Mouse (Mus musculus) midbrain, embryonic 11.5 days (tissue): Measurements from ENCODE around the gene D930020B18Rik. TPM values are rescaled to one million over a fixed set of nuclear protein-coding genes. Genes with fewer than 3 reads are reported as not detected.

Experiments
- ATAC-seq: fragments of 200-750 bp; cut with Nextera tagmentation; 2 replicates; pipeline ENCODE4 v1.8.0; 2017; ENCODE audit warnings: moderate TSS enrichment, moderate library complexity; ENCODE audit not compliant: low FRiP score
- DNase-seq: peaks from one replicate; pipeline ENCODE4 v3.0.0; 2015; ENCODE audit warnings: low spot score; ENCODE audit errors: missing footprints
- H3K27ac ChIP-seq: fragments of 300-500 bp; sonication (generic); 2 replicates; pipeline ENCODE4 v1.5.1; 2014; ENCODE audit warnings: low read depth, low read length
- H3K27me3 ChIP-seq: fragments of 300-500 bp; sonication (generic); 2 replicates; pipeline ENCODE4 v1.6.1; 2014; ENCODE audit warnings: mild to moderate bottlenecking, low read length, moderate library complexity, mixed read lengths; ENCODE audit not compliant: control insufficient read depth, insufficient read depth
- H3K36me3 ChIP-seq: fragments of 300-500 bp; sonication (generic); 2 replicates; pipeline ENCODE4 v1.6.1; 2014; ENCODE audit warnings: mild to moderate bottlenecking, low read length, moderate library complexity, mixed read lengths; ENCODE audit not compliant: control insufficient read depth, insufficient read depth
- H3K4me1 ChIP-seq: fragments of 300-500 bp; sonication (generic); 2 replicates; pipeline ENCODE4 v1.6.1; 2014; ENCODE audit warnings: low read length; ENCODE audit not compliant: control insufficient read depth, insufficient read depth
- H3K4me2 ChIP-seq: fragments of 300-500 bp; sonication (generic); 2 replicates; pipeline ENCODE4 v1.6.1; 2014; ENCODE audit warnings: mild to moderate bottlenecking, moderate library complexity
- H3K4me3 ChIP-seq: fragments of 300-500 bp; sonication (generic); 2 replicates; pipeline ENCODE4 v1.5.1; 2014; ENCODE audit warnings: low read depth, low read length
- H3K9ac ChIP-seq: fragments of 300-500 bp; sonication (generic); 2 replicates; pipeline ENCODE4 v1.6.1; 2014; ENCODE audit warnings: low read length
- H3K9me3 ChIP-seq: fragments of 300-500 bp; sonication (generic); 2 replicates; pipeline ENCODE4 v1.6.1; 2016; ENCODE audit warnings: low read length; ENCODE audit not compliant: control insufficient read depth
- WGBS: fragments of 180-500 bp; shearing (Covaris S2); extraction: QIAGEN DNeasy Blood & Tissue Kit; methylation state at CpG from one replicate; pipeline ENCODE4 v1.1.7; 2014; 5-methylcytosine and 5-hydroxymethylcytosine counted together
- polyA plus RNA-seq: library from polyadenylated mRNA; unstranded; fragments of >200 nt; fragmentation: Nextera tagmentation; extraction: Ambion mirVana; gene quantifications from 2 replicates; pipeline ENCODE4 v1.2.1, GENCODE M21; 2014

D930020B18Rik gene
- polyA plus RNA-seq, 1 experiment from 2014 or later: not detected

- no peak for ATAC-seq
- Histone ChIP-seq H3K4me1 (no peaks in the 10 kb centered on the region), H3K36me3 (no peaks in the 10 kb centered on the region), H3K4me3 (no peak overlapping the region), H3K27ac (no peak overlapping the region), H3K27me3 (no peaks in the 10 kb centered on the region), H3K9me3 (no peaks in the 10 kb centered on the region), H3K9ac (no peak overlapping the region), H3K4me2 (no peak overlapping the region)
- WGBS: 80% methylated on average over 7 of the region's 7 CpGs
- no peak for DNase-seq
Observed at GRCm38 (mm10) chr10:121687511-121687910, 46.1 kb downstream of the D930020B18Rik start.

DNA sequence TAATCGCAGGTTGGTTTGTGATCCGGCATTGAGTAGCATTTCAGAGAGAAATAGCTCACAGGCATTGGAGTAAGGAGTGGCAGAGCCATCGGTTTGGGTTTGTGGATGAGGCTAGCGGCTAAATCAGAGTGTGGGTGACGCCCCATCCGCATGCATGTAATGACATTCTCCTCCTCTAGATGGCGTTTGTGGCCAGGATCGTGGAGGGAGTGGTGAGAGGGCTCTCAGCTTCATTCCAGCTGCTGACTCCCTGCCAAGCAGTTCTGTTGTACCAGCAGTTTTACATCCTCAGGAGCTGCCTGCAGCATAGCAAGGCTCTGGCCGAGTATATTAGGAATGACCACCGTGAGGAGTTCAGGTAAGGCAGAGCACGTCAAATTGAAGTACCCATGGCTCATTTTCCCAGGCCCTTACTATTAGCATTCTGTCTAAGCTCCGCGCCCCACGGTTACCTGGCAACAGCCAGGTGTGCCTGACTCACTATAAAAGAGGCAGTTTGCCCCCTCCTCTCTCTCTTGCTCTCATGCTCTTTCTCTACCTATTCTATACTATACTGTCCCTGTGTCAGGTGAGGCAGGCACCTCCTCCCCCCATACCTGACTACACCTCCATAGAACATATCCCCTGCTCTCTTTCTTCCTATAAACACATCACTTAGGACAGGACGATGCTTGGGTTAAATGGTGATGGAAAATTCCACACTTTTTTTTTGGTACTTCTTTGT lies 48.4 kb downstream of the D930020B18Rik start:
- DNase-seq: peak; percentile 96
- no peak overlapping the region for H3K4me2 ChIP-seq
- no peaks in the 10 kb centered on the region for H3K36me3 ChIP-seq
- H3K4me3 ChIP-seq: no peak overlapping the region
- 21% methylated on average over 15 of the region's 15 CpGs for WGBS
- H3K9me3 ChIP-seq: no peaks in the 10 kb centered on the region
- H3K27me3 ChIP-seq: no peaks in the 10 kb centered on the region
- H3K27ac ChIP-seq: no peak overlapping the region
- ATAC-seq: peak; percentile 80
- H3K4me1 ChIP-seq: no peaks in the 10 kb centered on the region
- no peak overlapping the region for H3K9ac ChIP-seq

DNA sequence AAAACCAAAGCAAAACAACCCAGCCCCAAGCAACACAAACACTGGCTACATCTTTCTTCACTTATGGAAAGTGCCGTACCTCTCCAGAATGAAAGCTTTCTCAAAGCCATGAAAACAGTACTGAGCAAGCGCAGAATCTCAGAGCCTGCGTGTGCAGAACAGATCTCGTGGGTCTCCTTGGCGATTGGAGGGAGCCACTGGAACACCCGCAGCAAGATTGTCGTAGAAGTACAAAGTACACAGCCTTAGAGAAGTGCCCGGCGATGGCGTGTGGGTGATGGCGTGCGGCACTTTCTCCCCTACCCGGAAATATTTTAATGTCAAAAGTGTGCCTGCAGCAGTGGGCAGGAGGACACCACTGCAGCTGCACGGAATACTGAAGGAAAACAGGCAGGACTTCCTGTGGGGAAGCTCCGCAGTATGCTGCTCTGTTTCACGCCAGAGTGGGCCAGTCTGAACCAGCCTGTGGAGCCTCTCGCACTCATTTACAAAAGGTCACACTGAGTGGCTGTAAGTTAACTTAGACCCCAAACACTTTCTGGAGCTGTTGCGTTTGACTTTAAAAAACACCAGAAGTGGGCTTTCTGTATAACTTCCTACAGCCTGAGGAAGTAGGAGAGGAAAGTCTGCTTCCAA lies 51.7 kb downstream of the D930020B18Rik start:
- Histone ChIP-seq H3K4me2 (no peak overlapping the region), H3K36me3 (no peaks in the 10 kb centered on the region), H3K4me3 (no peak overlapping the region), H3K27me3 (no peaks in the 10 kb centered on the region), H3K9me3 (no peaks in the 10 kb centered on the region), H3K27ac (no peak overlapping the region), H3K9ac (no peak overlapping the region), H3K4me1 (no peaks in the 10 kb centered on the region)
- WGBS: 52% methylated on average over 18 of the region's 18 CpGs
- peak; percentile 87 for DNase-seq
- no peak for ATAC-seq

GRCm38 (mm10) chr10:121694567-121694966 lies 53.2 kb downstream of the D930020B18Rik start:
- Histone ChIP-seq H3K4me3 (no peak overlapping the region), H3K9me3 (no peaks in the 10 kb centered on the region), H3K4me2 (no peak overlapping the region), H3K27ac (no peak overlapping the region), H3K27me3 (no peaks in the 10 kb centered on the region), H3K4me1 (no peaks in the 10 kb centered on the region), H3K36me3 (no peaks in the 10 kb centered on the region), H3K9ac (no peak overlapping the region)
- WGBS: 80% methylated on average over 11 of the region's 11 CpGs
- DNase-seq: no peak
- ATAC-seq: no peak

DNA sequence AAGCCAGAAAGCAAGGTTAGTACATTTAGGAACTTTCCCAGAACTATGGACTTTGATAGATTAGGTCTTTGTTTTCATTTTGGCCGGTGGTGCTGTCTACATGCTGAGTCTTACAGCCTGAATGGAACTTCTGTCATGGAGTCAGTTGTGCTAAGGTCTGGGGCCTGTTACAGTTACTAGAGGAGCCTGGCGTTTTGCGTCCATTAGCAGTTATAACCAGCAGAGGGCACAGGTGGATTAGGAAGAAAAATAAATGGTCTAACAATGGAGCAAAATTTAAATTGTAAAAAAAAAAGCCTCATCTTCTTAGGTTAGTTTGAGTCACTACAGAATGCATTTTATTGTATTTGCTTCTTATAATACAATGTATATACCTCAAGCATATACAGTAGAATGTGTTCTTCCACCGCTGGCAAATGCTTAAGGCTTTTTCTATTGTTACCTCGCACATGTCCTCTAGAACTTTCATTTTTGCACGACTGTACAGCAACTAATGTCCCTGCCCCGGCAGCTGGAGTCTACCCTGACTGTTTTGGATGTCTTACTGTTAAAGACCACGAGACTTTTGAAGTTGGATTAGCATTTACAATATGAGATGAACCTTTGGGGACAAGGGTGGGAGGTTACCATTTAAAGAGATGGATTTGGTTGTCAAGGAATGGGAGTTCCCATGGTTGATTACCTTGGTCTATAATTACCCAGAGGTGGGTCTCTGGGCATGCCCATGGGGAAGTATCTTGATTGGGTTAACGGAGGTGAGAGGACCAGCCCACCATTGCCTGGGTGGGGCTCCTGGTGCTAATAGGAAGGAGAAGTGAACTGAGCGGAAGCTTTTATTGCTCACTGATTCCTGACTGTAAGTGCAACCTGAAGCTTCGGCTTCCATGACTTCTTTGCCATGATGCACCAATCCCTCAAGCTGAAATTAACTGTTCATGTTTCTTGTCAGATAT lies 60.2 kb downstream of the D930020B18Rik start:
- ATAC-seq: no peak
- no peak overlapping the region for H3K4me2 ChIP-seq
- WGBS: 66% methylated on average over 11 of the region's 11 CpGs
- H3K4me1 ChIP-seq: no peaks in the 10 kb centered on the region
- H3K36me3 ChIP-seq: no peaks in the 10 kb centered on the region
- H3K4me3 ChIP-seq: no peak overlapping the region
- no peak overlapping the region for H3K9ac ChIP-seq
- no peaks in the 10 kb centered on the region for H3K27me3 ChIP-seq
- no peak overlapping the region for H3K27ac ChIP-seq
- no peak for DNase-seq
- H3K9me3 ChIP-seq: no peaks in the 10 kb centered on the region

DNA sequence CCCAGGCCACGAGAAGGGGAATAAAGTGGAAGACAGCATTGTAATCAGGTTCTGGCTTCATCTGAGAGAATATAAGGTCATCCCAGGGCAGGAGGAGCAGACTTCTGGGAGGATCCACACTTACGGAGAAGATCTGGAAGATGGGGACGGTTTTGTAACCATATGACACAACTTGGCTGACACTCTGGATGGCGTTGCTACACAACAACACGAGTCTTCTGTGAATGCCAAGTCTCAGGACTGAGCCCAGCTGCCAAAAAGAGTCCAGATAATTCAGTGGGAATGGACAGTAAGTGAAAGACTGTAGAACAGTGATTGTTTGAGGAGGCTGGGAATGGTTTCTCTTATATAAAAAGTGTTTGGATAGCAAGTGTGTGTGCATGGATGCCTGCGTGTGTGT lies 62.2 kb downstream of the D930020B18Rik start:
- 84% methylated on average over 6 of the region's 6 CpGs for WGBS
- H3K27me3 ChIP-seq: no peaks in the 10 kb centered on the region
- no peak overlapping the region for H3K9ac ChIP-seq
- no peak for ATAC-seq
- no peaks in the 10 kb centered on the region for H3K36me3 ChIP-seq
- H3K4me1 ChIP-seq: no peaks in the 10 kb centered on the region
- no peak overlapping the region for H3K4me3 ChIP-seq
- H3K27ac ChIP-seq: no peak overlapping the region
- H3K9me3 ChIP-seq: no peaks in the 10 kb centered on the region
- no peak overlapping the region for H3K4me2 ChIP-seq
- DNase-seq: no peak

DNA sequence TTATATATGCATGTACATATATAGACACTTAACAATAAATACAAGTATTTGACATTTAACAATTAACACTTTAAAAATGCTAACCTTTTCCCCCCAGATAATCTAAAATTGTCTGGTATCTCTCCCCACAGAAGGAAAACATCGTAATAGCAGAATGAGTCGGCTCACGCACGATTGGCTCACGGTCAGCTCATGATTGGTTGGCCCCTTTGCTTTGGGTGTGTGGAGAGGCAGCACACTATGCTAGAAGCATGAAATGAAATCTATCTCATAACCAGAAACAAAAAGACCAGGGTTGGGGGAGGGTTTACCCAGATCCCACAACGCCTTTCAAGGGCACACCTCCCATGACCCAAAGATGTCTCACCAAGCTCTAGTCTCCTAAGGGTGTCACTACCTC lies 63.5 kb downstream of the D930020B18Rik start:
- no peak overlapping the region for H3K4me3 ChIP-seq
- ATAC-seq (no peak), DNase-seq (no peak)
- H3K27me3 ChIP-seq: no peaks in the 10 kb centered on the region
- no peaks in the 10 kb centered on the region for H3K36me3 ChIP-seq
- 91% methylated on average over 6 of the region's 6 CpGs for WGBS
- H3K4me2 ChIP-seq: no peak overlapping the region
- H3K9me3 ChIP-seq: no peaks in the 10 kb centered on the region
- no peaks in the 10 kb centered on the region for H3K4me1 ChIP-seq
- no peak overlapping the region for H3K9ac ChIP-seq
- H3K27ac ChIP-seq: no peak overlapping the region

DNA sequence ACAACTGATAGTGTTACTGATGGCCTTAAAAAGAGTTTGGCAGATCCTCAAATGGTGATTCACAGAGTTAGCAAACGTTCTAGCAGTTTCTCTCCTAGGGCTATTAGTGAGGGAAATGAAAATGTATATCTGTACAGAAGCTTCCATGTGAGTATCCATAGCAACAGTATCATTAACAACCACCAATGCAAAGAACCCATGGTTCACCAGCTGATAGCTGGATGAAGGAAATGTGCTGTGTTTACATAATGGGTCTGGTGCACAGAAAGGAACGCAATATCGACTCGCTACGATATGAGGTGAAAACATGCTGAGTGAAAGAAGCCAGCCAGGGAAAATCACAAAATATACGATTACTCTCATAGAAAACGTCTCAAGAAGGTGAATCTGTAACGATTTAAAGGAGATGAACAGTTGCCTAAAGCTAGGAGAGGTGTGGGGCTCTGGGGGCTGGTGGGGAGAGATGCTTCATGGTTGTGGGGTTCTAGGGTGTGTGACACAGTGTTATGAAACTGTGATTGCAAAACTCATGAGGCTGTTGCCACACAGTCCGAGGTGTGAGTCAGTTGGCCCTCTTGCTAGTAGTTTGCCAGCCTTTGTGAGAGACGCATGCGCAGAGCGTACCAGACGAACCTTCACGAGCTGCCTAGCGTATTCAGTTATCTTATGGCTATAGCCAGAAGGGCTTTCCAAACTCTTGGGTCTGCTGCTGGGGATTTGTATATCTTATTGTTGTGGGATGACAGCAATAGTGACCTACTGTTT lies 64.2 kb downstream of the D930020B18Rik start:
- Histone ChIP-seq H3K4me2 (no peak overlapping the region), H3K4me3 (no peak overlapping the region), H3K9me3 (no peaks in the 10 kb centered on the region), H3K27me3 (no peaks in the 10 kb centered on the region), H3K9ac (no peak overlapping the region), H3K4me1 (no peaks in the 10 kb centered on the region), H3K27ac (no peak overlapping the region), H3K36me3 (no peaks in the 10 kb centered on the region)
- ATAC-seq (no peak), DNase-seq (no peak)
- 88% methylated on average over 15 of the region's 15 CpGs for WGBS
